Mouse (Mus musculus) erythroblast, embryonic 14.5 days (primary cell): Measurements from ENCODE around the gene Zbtb18.

Experiments used
- GATA1 ChIP-seq: IDR thresholded peaks from 2 replicates; pipeline ENCODE4 v1.6.1; 2012; ENCODE audit warnings: low read length, inconsistent platforms, mixed read lengths
- TAL1 ChIP-seq: IDR thresholded peaks from 3 replicates; pipeline ENCODE4 v1.6.1; 2012; ENCODE audit warnings: low read length, inconsistent platforms, mixed read lengths

DNA sequence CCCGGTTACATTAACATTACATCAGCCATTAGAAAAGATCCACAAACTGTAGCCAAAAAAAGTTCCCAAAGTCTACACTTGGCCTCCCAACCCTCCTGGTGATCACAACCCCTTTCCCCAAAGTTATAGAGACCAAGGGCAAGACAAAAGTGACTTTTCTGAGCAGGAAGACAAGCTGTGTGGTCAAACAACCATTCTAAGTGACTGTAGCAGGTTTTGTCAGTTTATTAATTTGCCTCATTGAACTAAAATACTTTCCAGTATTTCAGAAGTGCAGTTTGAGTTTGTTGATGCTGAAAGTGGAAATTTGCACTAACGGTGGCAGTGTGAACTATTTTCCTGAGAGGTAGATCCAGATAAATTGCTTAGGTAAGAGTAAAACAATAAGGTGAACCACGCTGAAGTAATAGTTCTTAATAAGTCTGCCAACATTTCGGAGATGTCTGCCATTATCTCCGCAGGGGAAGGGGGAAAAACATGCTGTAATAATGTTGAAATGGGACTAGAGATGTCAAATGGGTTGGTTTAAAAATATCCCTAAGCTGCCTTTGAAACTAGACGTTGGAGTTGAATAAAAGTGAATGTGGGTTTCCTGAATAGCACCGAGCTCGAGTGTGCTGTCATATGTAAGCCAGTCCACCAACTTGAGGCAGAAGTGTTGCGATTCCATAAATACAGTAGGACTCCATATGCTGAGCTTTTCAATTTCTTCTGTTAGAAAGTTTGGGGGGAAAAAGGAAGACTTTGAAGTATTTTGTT lies 1.8 kb downstream of the Zbtb18 start:
- TF ChIP-seq GATA1 (no peak), TAL1 (no peak)
